Mouse (Mus musculus) heart, postnatal 0 days (tissue): ENCODE results near the gene Txnip.

ENCODE experiments used
- CTCF ChIP-seq: IDR thresholded peaks from 2 replicates; pipeline ENCODE4 v1.5.1; 2016; ENCODE audit warnings: antibody characterized with exemption, control low read depth, low read depth
- EP300 ChIP-seq: IDR thresholded peaks from 2 replicates; pipeline ENCODE4 v1.6.1; 2016; ENCODE audit warnings: antibody characterized with exemption, low read depth

GRCm38 (mm10) chr3:96593374-96593773, 35.6 kb downstream of the Txnip start:
- no peak for TF ChIP-seq CTCF
- no peak for TF ChIP-seq EP300
